Mouse (Mus musculus) ovary, postnatal 14 days (tissue): Measurements from ENCODE around the gene Lrrc74a.

Source experiments
- DNase-seq: peaks from one replicate; pipeline ENCODE4 v3.0.0; 2022; ENCODE audit warnings: low spot score

Gene Lrrc74a

GRCm38 (mm10) chr12:86804308-86804700 lies 70.1 kb downstream of the Lrrc74a start:
- DNase-seq, result no peak

- DNase-seq, result no peak
These were observed 70.7 kb downstream of the Lrrc74a start for GRCm38 (mm10) chr12:86804857-86805256.

GRCm38 (mm10) chr12:86805315-86805714 lies 71.1 kb downstream of the Lrrc74a start:
- no peak for DNase-seq

- no peak for DNase-seq
These were observed 72.1 kb downstream of the Lrrc74a start for GRCm38 (mm10) chr12:86806031-86806922.

GRCm38 (mm10) chr12:86806923-86807794 lies 73.0 kb downstream of the Lrrc74a start:
- no peak for DNase-seq

- no peak for DNase-seq
These were observed 73.6 kb downstream of the Lrrc74a start for GRCm38 (mm10) chr12:86807795-86808128.

GRCm38 (mm10) chr12:86808856-86809255 lies 74.7 kb downstream of the Lrrc74a start:
- DNase-seq, result no peak

GRCm38 (mm10) chr12:86810040-86810439 lies 75.9 kb downstream of the Lrrc74a start:
- no peak for DNase-seq

GRCm38 (mm10) chr12:86810725-86811444 lies 76.7 kb downstream of the Lrrc74a start:
- DNase-seq, result no peak

- no peak for DNase-seq
These were observed 78.6 kb downstream of the Lrrc74a start for GRCm38 (mm10) chr12:86812782-86813181.
